Mouse (Mus musculus): ENCODE measurements around the gene Wee1. TPM values are rescaled to one million over a fixed set of nuclear protein-coding genes. Genes with fewer than 3 reads are reported as not detected.

The Wee1 gene
- polyA plus RNA-seq, 1 experiment from 2014 or later = 9.9 TPM

- TF ChIP-seq CTCF (IDR thresholded peaks at IDR 0.05; ENCODE audit: low read depth) = no peak
- peak; percentile 74 for ATAC-seq
- no peaks in the 10 kb centered on the region for H3K9me3 ChIP-seq (ENCODE audit: control insufficient read depth)
- H3K4me1 ChIP-seq (replicated peaks; ENCODE audit: control insufficient read depth, insufficient read depth, low read length) = no peaks in the 10 kb centered on the region
- H3K9ac ChIP-seq (ENCODE audit: low read depth, low read length) = 0 out of 2 replicates have a peak overlapping the region, but pooled peaks have one; percentile 12
- H3K27ac ChIP-seq (ENCODE audit: low read depth, low read length) = no peak overlapping the region
- no peaks in the 10 kb centered on the region for H3K36me3 ChIP-seq (ENCODE audit: control insufficient read depth, insufficient read depth)
- whole genome bisulfite sequencing = 8% methylated on average over 11 of the region's 11 CpGs
- H3K27me3 ChIP-seq (replicated peaks; ENCODE audit: control insufficient read depth, insufficient read depth, low read length) = no peaks in the 10 kb centered on the region
- peak overlapping the region; percentile 51 for H3K4me2 ChIP-seq (replicated peaks; ENCODE audit: low read depth)
- H3K4me3 ChIP-seq (ENCODE audit: low read depth, low read length) = no peak overlapping the region
These were observed 12.8 kb upstream of the Wee1 start for GRCm38 (mm10) chr7:110108967-110109610.

GRCm38 (mm10) chr7:110110061-110110656, 11.7 kb upstream of the Wee1 start:
- H3K27me3 ChIP-seq (replicated peaks; ENCODE audit: control insufficient read depth, insufficient read depth, low read length) = no peaks in the 10 kb centered on the region
- H3K4me1 ChIP-seq (replicated peaks; ENCODE audit: control insufficient read depth, insufficient read depth, low read length) = no peaks in the 10 kb centered on the region
- 37% methylated on average over 4 of the region's 4 CpGs for WGBS
- no peaks in the 10 kb centered on the region for H3K9me3 ChIP-seq (ENCODE audit: control insufficient read depth)
- H3K36me3 ChIP-seq (ENCODE audit: control insufficient read depth, insufficient read depth) = no peaks in the 10 kb centered on the region
- H3K4me2 ChIP-seq (replicated peaks; ENCODE audit: low read depth) = no peak overlapping the region
- no peak overlapping the region for H3K27ac ChIP-seq (ENCODE audit: low read depth, low read length)
- ATAC-seq = no peak
- H3K9ac ChIP-seq (ENCODE audit: low read depth, low read length) = no peak overlapping the region
- TF ChIP-seq CTCF (IDR thresholded peaks at IDR 0.05; ENCODE audit: low read depth) = no peak
- no peak overlapping the region for H3K4me3 ChIP-seq (ENCODE audit: low read depth, low read length)

- no peak for ATAC-seq
- H3K27ac ChIP-seq (ENCODE audit: low read depth, low read length) = no peak overlapping the region
- no peak overlapping the region for H3K4me3 ChIP-seq (ENCODE audit: low read depth, low read length)
- H3K9ac ChIP-seq (ENCODE audit: low read depth, low read length) = no peak overlapping the region
- 43% methylated on average over 5 of the region's 5 CpGs for WGBS
- H3K27me3 ChIP-seq (replicated peaks; ENCODE audit: control insufficient read depth, insufficient read depth, low read length) = no peaks in the 10 kb centered on the region
- H3K4me2 ChIP-seq (replicated peaks; ENCODE audit: low read depth) = no peak overlapping the region
- H3K4me1 ChIP-seq (replicated peaks; ENCODE audit: control insufficient read depth, insufficient read depth, low read length) = 0 out of 2 replicates have a peak, but pooled peaks cover 2% of the 10 kb centered on the region
- TF ChIP-seq CTCF (IDR thresholded peaks at IDR 0.05; ENCODE audit: low read depth) = no peak
- H3K9me3 ChIP-seq (ENCODE audit: control insufficient read depth) = no peaks in the 10 kb centered on the region
- no peaks in the 10 kb centered on the region for H3K36me3 ChIP-seq (ENCODE audit: control insufficient read depth, insufficient read depth)
These were observed 7.1 kb upstream of the Wee1 start for GRCm38 (mm10) chr7:110114699-110115098.

- Histone ChIP-seq H3K4me3 (ENCODE audit: low read depth, low read length) (no peak overlapping the region), H3K4me1 (replicated peaks; ENCODE audit: control insufficient read depth, insufficient read depth, low read length) (0 out of 2 replicates have a peak, but pooled peaks cover 5% of the 10 kb centered on the region), H3K36me3 (ENCODE audit: control insufficient read depth, insufficient read depth) (no peaks in the 10 kb centered on the region), H3K4me2 (replicated peaks; ENCODE audit: low read depth) (no peak overlapping the region), H3K9ac (ENCODE audit: low read depth, low read length) (no peak overlapping the region), H3K9me3 (ENCODE audit: control insufficient read depth) (no peaks in the 10 kb centered on the region), H3K27me3 (replicated peaks; ENCODE audit: control insufficient read depth, insufficient read depth, low read length) (no peaks in the 10 kb centered on the region), H3K27ac (ENCODE audit: low read depth, low read length) (no peak overlapping the region)
- ATAC-seq = no peak
- no peak for TF ChIP-seq CTCF (IDR thresholded peaks at IDR 0.05; ENCODE audit: low read depth)
- WGBS = 38% methylated on average over 1 of the region's 1 CpGs
These were observed 5.0 kb upstream of the Wee1 start for GRCm38 (mm10) chr7:110116731-110117291.

GRCm38 (mm10) chr7:110118448-110118847, 3.4 kb upstream of the Wee1 start:
- WGBS = 59% methylated on average over 2 of the region's 2 CpGs
- Histone ChIP-seq H3K4me3 (ENCODE audit: low read depth, low read length) (no peak overlapping the region), H3K27ac (ENCODE audit: low read depth, low read length) (no peak overlapping the region), H3K9ac (ENCODE audit: low read depth, low read length) (no peak overlapping the region), H3K27me3 (replicated peaks; ENCODE audit: control insufficient read depth, insufficient read depth, low read length) (no peaks in the 10 kb centered on the region), H3K9me3 (ENCODE audit: control insufficient read depth) (no peaks in the 10 kb centered on the region), H3K36me3 (ENCODE audit: control insufficient read depth, insufficient read depth) (no peaks in the 10 kb centered on the region), H3K4me1 (replicated peaks; ENCODE audit: control insufficient read depth, insufficient read depth, low read length) (0 out of 2 replicates have a peak, but pooled peaks cover 5% of the 10 kb centered on the region), H3K4me2 (replicated peaks; ENCODE audit: low read depth) (no peak overlapping the region)
- no peak for ATAC-seq
- TF ChIP-seq CTCF (IDR thresholded peaks at IDR 0.05; ENCODE audit: low read depth) = no peak

GRCm38 (mm10) chr7:110120157-110120784, 1.6 kb upstream of the Wee1 start:
- ATAC-seq = no peak
- Histone ChIP-seq H3K27me3 (replicated peaks; ENCODE audit: control insufficient read depth, insufficient read depth, low read length) (no peaks in the 10 kb centered on the region), H3K9me3 (ENCODE audit: control insufficient read depth) (no peaks in the 10 kb centered on the region), H3K4me3 (ENCODE audit: low read depth, low read length) (no peak overlapping the region), H3K9ac (ENCODE audit: low read depth, low read length) (no peak overlapping the region), H3K4me2 (replicated peaks; ENCODE audit: low read depth) (peak overlapping the region; percentile 67; the same call in 1 of the 2 replicates), H3K4me1 (replicated peaks; ENCODE audit: control insufficient read depth, insufficient read depth, low read length) (0 out of 2 replicates have a peak, but pooled peaks cover 5% of the 10 kb centered on the region), H3K27ac (ENCODE audit: low read depth, low read length) (no peak overlapping the region), H3K36me3 (ENCODE audit: control insufficient read depth, insufficient read depth) (no peaks in the 10 kb centered on the region)
- no peak for TF ChIP-seq CTCF (IDR thresholded peaks at IDR 0.05; ENCODE audit: low read depth)
- WGBS = 70% methylated on average over 2 of the region's 2 CpGs
